Mouse (Mus musculus): Measurements from ENCODE around the gene Epha1. TPM values are rescaled to one million over a fixed set of nuclear protein-coding genes. Genes with fewer than 3 reads are reported as not detected.
A peak's percentile ranks its signal among the peaks of the same experiment; 100 is the strongest.

Gene Epha1
- 19.3 and 20.6 TPM in 2 replicates for polyA plus RNA-seq (2011; ENCODE audit: insufficient read depth, insufficient read length, low read depth, missing spikeins)

GRCm38 (mm10) chr6:42372816-42373547, at the start of gene Epha1:
Gene Epha1 (minus strand): TSS chr6:42373268.
- Histone ChIP-seq H3K9ac (ENCODE audit: low read depth, poor library complexity, severe bottlenecking) (peak within 1 kb of the TSS; percentile 65), H3K4me3 (ENCODE audit: low read depth, low read length) (peak within 1 kb of the TSS; percentile 64), H3K27ac (ENCODE audit: insufficient read depth, low read length) (no peak within 1 kb of the TSS), H3K9me3 (replicated peaks; ENCODE audit: control insufficient read depth, insufficient read depth, low read length, poor library complexity, severe bottlenecking) (no peaks in the 10 kb centered on the region), H3K27me3 (ENCODE audit: control insufficient read depth, insufficient read depth, low read length, poor library complexity, severe bottlenecking) (no peaks in the 10 kb centered on the region), H3K4me1 (ENCODE audit: control insufficient read depth, insufficient read depth, low read length) (no peaks in the 10 kb centered on the region), H3K36me3 (ENCODE audit: control insufficient read depth, insufficient read depth, low read length, poor library complexity, severe bottlenecking) (no peaks in the 10 kb centered on the region)
- no peak for TF ChIP-seq POLR2A (IDR thresholded peaks at IDR 0.05; ENCODE audit: insufficient read depth, low read length)
- no peak for TF ChIP-seq EP300 (IDR thresholded peaks at IDR 0.05; ENCODE audit: insufficient read depth, low read depth, low read length)
- no peak for TF ChIP-seq CTCF (IDR thresholded peaks at IDR 0.05; ENCODE audit: low read depth, low read length)

- Histone ChIP-seq H3K9ac (ENCODE audit: low read depth, poor library complexity, severe bottlenecking) (no peak overlapping the region), H3K4me3 (ENCODE audit: low read depth, low read length) (no peak overlapping the region), H3K4me1 (ENCODE audit: control insufficient read depth, insufficient read depth, low read length) (no peaks in the 10 kb centered on the region), H3K9me3 (replicated peaks; ENCODE audit: control insufficient read depth, insufficient read depth, low read length, poor library complexity, severe bottlenecking) (no peaks in the 10 kb centered on the region), H3K27ac (ENCODE audit: insufficient read depth, low read length) (no peak overlapping the region), H3K27me3 (ENCODE audit: control insufficient read depth, insufficient read depth, low read length, poor library complexity, severe bottlenecking) (no peaks in the 10 kb centered on the region), H3K36me3 (ENCODE audit: control insufficient read depth, insufficient read depth, low read length, poor library complexity, severe bottlenecking) (no peaks in the 10 kb centered on the region)
- TF ChIP-seq CTCF (IDR thresholded peaks at IDR 0.05; ENCODE audit: low read depth, low read length): no peak
Measured at GRCm38 (mm10) chr6:42421439-42421838, 48.4 kb upstream of the Epha1 start.

DNA sequence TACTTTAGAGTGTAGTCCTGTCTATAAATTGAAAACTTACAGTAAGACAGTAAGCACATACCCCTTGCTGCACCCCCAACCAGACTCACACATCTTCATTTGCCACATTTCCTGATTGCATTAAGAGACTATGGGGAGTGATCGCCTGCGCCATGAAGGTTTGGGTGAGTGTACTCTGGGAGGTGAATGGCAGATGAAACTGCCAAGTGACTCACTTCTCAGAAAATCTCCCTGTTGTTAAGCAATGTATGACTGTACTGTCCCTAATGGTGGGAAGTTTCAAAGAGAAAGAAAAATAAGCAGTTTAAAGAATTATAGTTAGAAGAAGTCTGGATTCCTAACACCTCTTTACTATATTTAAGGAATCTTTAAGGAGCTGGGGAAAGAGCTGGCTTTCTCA, 46.4 kb upstream of the Epha1 start:
- Histone ChIP-seq H3K4me1 (ENCODE audit: control insufficient read depth, insufficient read depth, low read length) (no peaks in the 10 kb centered on the region), H3K9ac (ENCODE audit: low read depth, poor library complexity, severe bottlenecking) (no peak overlapping the region), H3K36me3 (ENCODE audit: control insufficient read depth, insufficient read depth, low read length, poor library complexity, severe bottlenecking) (no peaks in the 10 kb centered on the region), H3K9me3 (replicated peaks; ENCODE audit: control insufficient read depth, insufficient read depth, low read length, poor library complexity, severe bottlenecking) (no peaks in the 10 kb centered on the region), H3K4me3 (ENCODE audit: low read depth, low read length) (no peak overlapping the region), H3K27ac (ENCODE audit: insufficient read depth, low read length) (no peak overlapping the region), H3K27me3 (ENCODE audit: control insufficient read depth, insufficient read depth, low read length, poor library complexity, severe bottlenecking) (no peaks in the 10 kb centered on the region)
- TF ChIP-seq EP300 (IDR thresholded peaks at IDR 0.05; ENCODE audit: insufficient read depth, low read depth, low read length) (no peak), POLR2A (IDR thresholded peaks at IDR 0.05; ENCODE audit: insufficient read depth, low read length) (no peak), CTCF (IDR thresholded peaks at IDR 0.05; ENCODE audit: low read depth, low read length) (no peak)

GRCm38 (mm10) chr6:42405134-42405533, 32.1 kb upstream of the Epha1 start, which contains the start of gene Tas2r135:
Gene Tas2r135 (plus strand): TSS chr6:42405434.
- H3K4me1 ChIP-seq (ENCODE audit: control insufficient read depth, insufficient read depth, low read length): no peaks in the 10 kb centered on the region
- no peak for TF ChIP-seq CTCF (IDR thresholded peaks at IDR 0.05; ENCODE audit: low read depth, low read length)
- no peak for TF ChIP-seq POLR2A (IDR thresholded peaks at IDR 0.05; ENCODE audit: insufficient read depth, low read length)
- no peak for TF ChIP-seq EP300 (IDR thresholded peaks at IDR 0.05; ENCODE audit: insufficient read depth, low read depth, low read length)
- no peak within 1 kb of the TSS for H3K27ac ChIP-seq (ENCODE audit: insufficient read depth, low read length)
- H3K4me3 ChIP-seq (ENCODE audit: low read depth, low read length): no peak within 1 kb of the TSS
- H3K9ac ChIP-seq (ENCODE audit: low read depth, poor library complexity, severe bottlenecking): no peak within 1 kb of the TSS
- H3K9me3 ChIP-seq (replicated peaks; ENCODE audit: control insufficient read depth, insufficient read depth, low read length, poor library complexity, severe bottlenecking): no peaks in the 10 kb centered on the region
- no peaks in the 10 kb centered on the region for H3K36me3 ChIP-seq (ENCODE audit: control insufficient read depth, insufficient read depth, low read length, poor library complexity, severe bottlenecking)
- H3K27me3 ChIP-seq (ENCODE audit: control insufficient read depth, insufficient read depth, low read length, poor library complexity, severe bottlenecking): no peaks in the 10 kb centered on the region

GRCm38 (mm10) chr6:42399938-42400337, 26.9 kb upstream of the Epha1 start, which contains the start of gene Tas2r143:
Gene Tas2r143 (plus strand): TSS chr6:42400238.
- Histone ChIP-seq H3K36me3 (ENCODE audit: control insufficient read depth, insufficient read depth, low read length, poor library complexity, severe bottlenecking) (no peaks in the 10 kb centered on the region), H3K27me3 (ENCODE audit: control insufficient read depth, insufficient read depth, low read length, poor library complexity, severe bottlenecking) (no peaks in the 10 kb centered on the region; the same call in 1 of the 2 replicates), H3K9ac (ENCODE audit: low read depth, poor library complexity, severe bottlenecking) (no peak within 1 kb of the TSS), H3K4me3 (ENCODE audit: low read depth, low read length) (no peak within 1 kb of the TSS), H3K4me1 (ENCODE audit: control insufficient read depth, insufficient read depth, low read length) (no peaks in the 10 kb centered on the region), H3K27ac (ENCODE audit: insufficient read depth, low read length) (no peak within 1 kb of the TSS), H3K9me3 (replicated peaks; ENCODE audit: control insufficient read depth, insufficient read depth, low read length, poor library complexity, severe bottlenecking) (no peaks in the 10 kb centered on the region)
- TF ChIP-seq CTCF (IDR thresholded peaks at IDR 0.05; ENCODE audit: low read depth, low read length) (no peak), POLR2A (IDR thresholded peaks at IDR 0.05; ENCODE audit: insufficient read depth, low read length) (no peak), EP300 (IDR thresholded peaks at IDR 0.05; ENCODE audit: insufficient read depth, low read depth, low read length) (no peak)

GRCm38 (mm10) chr6:42398998-42399397, 25.9 kb upstream of the Epha1 start:
- Histone ChIP-seq H3K4me3 (ENCODE audit: low read depth, low read length) (no peak overlapping the region), H3K27ac (ENCODE audit: insufficient read depth, low read length) (no peak overlapping the region), H3K36me3 (ENCODE audit: control insufficient read depth, insufficient read depth, low read length, poor library complexity, severe bottlenecking) (no peaks in the 10 kb centered on the region), H3K4me1 (ENCODE audit: control insufficient read depth, insufficient read depth, low read length) (no peaks in the 10 kb centered on the region), H3K27me3 (ENCODE audit: control insufficient read depth, insufficient read depth, low read length, poor library complexity, severe bottlenecking) (no peaks in the 10 kb centered on the region; the same call in 1 of the 2 replicates), H3K9me3 (replicated peaks; ENCODE audit: control insufficient read depth, insufficient read depth, low read length, poor library complexity, severe bottlenecking) (no peaks in the 10 kb centered on the region), H3K9ac (ENCODE audit: low read depth, poor library complexity, severe bottlenecking) (no peak overlapping the region)
- TF ChIP-seq EP300 (IDR thresholded peaks at IDR 0.05; ENCODE audit: insufficient read depth, low read depth, low read length) (no peak), CTCF (IDR thresholded peaks at IDR 0.05; ENCODE audit: low read depth, low read length) (no peak), POLR2A (IDR thresholded peaks at IDR 0.05; ENCODE audit: insufficient read depth, low read length) (no peak)

Measured in ES-Bruce4 (cell line).